8 mouse cellular contexts compared by ENCODE assay signal in genomic region chr7:115615697-115616237, GRCm38 (mm10).
DNase-seq lines count a peak whose midpoint lies in the region; ATAC-seq and TF ChIP-seq lines count a peak whose summit lies in the region.

No protein-coding gene starts in this region.

- peak; percentile 31 for DNase-seq in kidney, adult 2 months
- no peak for DNase-seq in kidney, adult 11 months
- no peak for DNase-seq in forebrain, embryonic 11.5 days (ENCODE audit: low spot score)
- DNase-seq in induced T-regulatory cell, adult 2 months (ENCODE audit: low read depth): peak; percentile 83
- peak; percentile 9 for DNase-seq in thymus, postnatal 4 days
- DNase-seq in adrenal gland, postnatal 4 days (ENCODE audit: low spot score in 2 of 2): no peak
- no peak for DNase-seq in adrenal gland, postnatal 10 days

- no peaks in the 10 kb centered on the region for H3K27me3 ChIP-seq in kidney, adult 2 months (replicated peaks; ENCODE audit: control insufficient read depth, insufficient read depth, low read length)
- no peaks in the 10 kb centered on the region for H3K27me3 ChIP-seq in forebrain, embryonic 11.5 days (ENCODE audit: control insufficient read depth, insufficient read depth, low read length)

- peak; percentile 82 for ATAC-seq in forebrain, embryonic 11.5 days (replicated peaks; ENCODE audit: low FRiP score)
- ATAC-seq in megakaryocyte-erythroid progenitor cell, adult 5-6 weeks (replicated peaks; ENCODE audit: low FRiP score, low TSS enrichment, poor library complexity, severe bottlenecking): peak; percentile 57; the same call in 1 of the 2 replicates

- no peak for TF ChIP-seq POLR2A in kidney, adult 2 months (IDR thresholded peaks at IDR 0.05; ENCODE audit: low read depth, low read length)

- peak overlapping the region; percentile 28; the same call in 1 of the 2 replicates for H3K27ac ChIP-seq in kidney, adult 2 months (ENCODE audit: insufficient read depth, low read depth, low read length)
- peak overlapping the region; percentile 59 for H3K27ac ChIP-seq in forebrain, embryonic 11.5 days (ENCODE audit: low read depth, low read length)

- H3K4me1 ChIP-seq in kidney, adult 2 months (ENCODE audit: control insufficient read depth, insufficient read depth, low read length): no peaks in the 10 kb centered on the region; the same call in 1 of the 2 replicates
- H3K4me1 ChIP-seq in forebrain, embryonic 11.5 days (replicated peaks; ENCODE audit: control insufficient read depth, insufficient read depth, low read length): peaks cover 4% of the 10 kb centered on the region; the same call in 1 of the 2 replicates

- H3K36me3 ChIP-seq in kidney, adult 2 months (ENCODE audit: control insufficient read depth, insufficient read depth, low read length): no peaks in the 10 kb centered on the region; the same call in 1 of the 2 replicates
- H3K36me3 ChIP-seq in forebrain, embryonic 11.5 days (ENCODE audit: control insufficient read depth, insufficient read depth, low read length): no peaks in the 10 kb centered on the region

- H3K9me3 ChIP-seq in forebrain, embryonic 11.5 days (ENCODE audit: control insufficient read depth, low read length): no peaks in the 10 kb centered on the region

- H3K4me3 ChIP-seq in kidney, adult 2 months (ENCODE audit: insufficient read depth, low read depth, low read length): 0 out of 2 replicates have a peak overlapping the region, but pooled peaks have one; percentile 22
- H3K4me3 ChIP-seq in forebrain, embryonic 11.5 days (ENCODE audit: low read depth, low read length): no peak overlapping the region

- 55% methylated on average over 10 of the region's 10 CpGs for WGBS in kidney, adult 2 months
- WGBS in forebrain, embryonic 11.5 days: 11% methylated on average over 10 of the region's 10 CpGs

- H3K4me2 ChIP-seq in forebrain, embryonic 11.5 days (ENCODE audit: low read depth, low read length, severe bottlenecking): peak overlapping the region; percentile 26; the same call in 1 of the 2 replicates

- TF ChIP-seq CTCF in kidney, adult 2 months (conservative IDR thresholded peaks at IDR 0.05; ENCODE audit: insufficient read depth, insufficient read length, low read depth, low read length): no peak

- H3K9ac ChIP-seq in forebrain, embryonic 11.5 days (ENCODE audit: low read length): peak overlapping the region; percentile 6; the same call in 1 of the 2 replicates

Comparison
In these comparisons a context has a peak if more than half of its experiments do, and no peak if none do; other contexts are left out.
1. DNase-seq: peak in kidney, adult 2 months (single experiment), induced T-regulatory cell, adult 2 months (single experiment) and thymus, postnatal 4 days (single experiment); none in kidney, adult 11 months (single experiment), forebrain, embryonic 11.5 days (single experiment), adrenal gland, postnatal 4 days (0 of 2) and adrenal gland, postnatal 10 days (single experiment).